Mouse (Mus musculus): Measurements from ENCODE around the gene Pde8b.
A peak's percentile ranks its signal among the peaks of the same experiment; 100 is the strongest.

Gene Pde8b

DNA sequence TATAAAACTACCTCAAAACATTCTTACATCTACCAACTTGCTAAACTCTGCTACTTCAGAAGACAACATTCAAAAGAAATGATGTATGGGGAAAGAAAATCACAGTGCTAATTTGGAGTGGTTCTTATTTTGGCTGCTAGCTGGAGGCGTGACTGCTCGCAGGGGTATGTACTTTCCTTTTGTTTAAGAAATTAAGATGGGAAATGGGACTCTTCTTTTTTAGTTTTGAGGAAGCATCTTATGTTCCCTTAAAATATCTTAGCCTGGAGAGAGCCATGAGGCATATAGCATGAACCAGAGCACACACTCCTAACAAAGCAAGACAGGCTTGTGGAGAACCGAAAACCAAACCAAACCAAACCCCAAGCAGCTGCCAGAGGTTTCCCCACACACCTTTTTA, 167.5 kb downstream of the Pde8b start:
- no peak for DNase-seq (ENCODE audit: low read depth, low spot score)

GRCm38 (mm10) chr13:95081082-95081481, 169.1 kb downstream of the Pde8b start:
- DNase-seq (ENCODE audit: low read depth, low spot score), result peak; percentile 64

DNA sequence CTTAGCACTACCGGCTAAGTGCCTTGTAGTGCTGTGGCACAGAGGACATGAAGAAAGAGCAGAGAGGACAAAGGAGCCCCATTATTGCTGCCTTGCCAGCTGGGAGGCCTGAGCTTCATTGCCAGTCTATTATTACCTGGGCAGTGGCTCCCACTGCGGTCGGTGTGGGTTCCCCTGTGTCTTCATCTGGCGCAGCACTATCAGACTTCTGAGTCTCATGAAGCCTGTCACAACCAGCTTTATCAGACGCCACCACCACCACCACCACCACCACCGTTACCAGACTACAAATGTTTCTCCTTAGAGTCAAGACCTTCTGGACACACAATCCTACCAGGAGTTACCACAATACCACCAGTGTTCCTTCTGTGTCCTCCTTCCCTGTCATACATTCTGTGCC, 171.6 kb downstream of the Pde8b start:
- no peak for DNase-seq (ENCODE audit: low read depth, low spot score)

- DNase-seq (ENCODE audit: low read depth, low spot score), result no peak
Measured at GRCm38 (mm10) chr13:95077688-95078087, 172.4 kb downstream of the Pde8b start.

DNA sequence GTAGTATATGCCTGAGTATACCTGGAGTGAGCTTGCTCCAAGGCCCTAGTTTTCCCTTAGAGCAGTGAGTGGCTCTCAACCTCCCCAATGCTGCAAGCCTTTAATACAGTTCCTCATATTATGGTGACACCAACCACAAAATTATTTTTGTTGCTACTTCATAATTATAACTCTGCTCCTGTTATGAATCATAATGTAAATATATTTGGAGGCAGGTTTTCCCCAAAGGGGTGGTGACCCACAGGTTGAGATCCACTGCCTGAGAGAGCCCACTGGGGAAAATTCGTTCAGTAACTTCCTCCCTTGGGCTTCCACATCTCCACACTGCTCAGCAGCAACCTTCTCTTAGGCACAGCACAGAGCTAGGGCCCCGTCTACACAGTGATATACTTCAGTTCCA, 174.0 kb downstream of the Pde8b start:
- no peak for DNase-seq (ENCODE audit: low read depth, low spot score)

GRCm38 (mm10) chr13:95073445-95074172, 176.5 kb downstream of the Pde8b start:
- no peak for DNase-seq (ENCODE audit: low read depth, low spot score)

DNA sequence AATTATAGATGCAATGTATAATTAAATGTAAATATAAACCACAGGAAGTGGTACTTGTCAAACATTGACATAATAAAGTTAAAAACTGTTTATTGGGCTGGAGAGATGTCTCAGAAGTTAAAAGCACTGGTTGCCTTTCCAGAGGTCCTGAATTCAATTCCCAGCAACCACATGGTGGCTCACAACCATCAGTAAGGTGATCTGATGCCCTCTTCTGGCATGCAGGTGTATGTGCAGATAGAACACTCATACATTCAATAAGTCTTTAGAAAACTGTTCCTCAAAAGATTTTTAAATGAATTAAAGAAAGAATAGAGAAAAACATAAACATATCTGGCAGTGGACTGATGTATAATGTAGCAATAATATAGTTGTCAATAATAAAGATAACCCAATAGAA, 179.9 kb downstream of the Pde8b start:
- no peak for DNase-seq (ENCODE audit: low read depth, low spot score)

DNA sequence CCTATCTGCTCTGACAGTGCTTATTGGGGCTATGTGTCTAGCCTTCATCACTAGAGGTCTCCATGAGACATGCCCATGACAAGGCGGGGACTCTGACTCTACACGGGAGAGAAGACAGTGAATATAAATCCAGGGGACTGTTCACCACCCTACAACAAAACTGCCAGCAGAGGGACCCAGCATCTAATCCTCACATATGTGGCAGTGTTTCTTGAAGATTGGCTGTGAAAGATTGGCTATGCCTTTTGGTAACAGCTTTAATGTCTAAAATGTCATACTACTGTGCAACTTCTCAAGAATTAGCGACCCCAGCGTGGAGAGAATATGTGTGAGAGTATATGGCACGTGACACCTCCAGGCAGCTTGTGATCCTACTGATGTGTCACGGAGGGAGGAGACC, 182.3 kb downstream of the Pde8b start:
- no peak for DNase-seq (ENCODE audit: low read depth, low spot score)

- no peak for DNase-seq (ENCODE audit: low read depth, low spot score)
Measured at GRCm38 (mm10) chr13:95063390-95064017, 186.6 kb downstream of the Pde8b start.

DNA sequence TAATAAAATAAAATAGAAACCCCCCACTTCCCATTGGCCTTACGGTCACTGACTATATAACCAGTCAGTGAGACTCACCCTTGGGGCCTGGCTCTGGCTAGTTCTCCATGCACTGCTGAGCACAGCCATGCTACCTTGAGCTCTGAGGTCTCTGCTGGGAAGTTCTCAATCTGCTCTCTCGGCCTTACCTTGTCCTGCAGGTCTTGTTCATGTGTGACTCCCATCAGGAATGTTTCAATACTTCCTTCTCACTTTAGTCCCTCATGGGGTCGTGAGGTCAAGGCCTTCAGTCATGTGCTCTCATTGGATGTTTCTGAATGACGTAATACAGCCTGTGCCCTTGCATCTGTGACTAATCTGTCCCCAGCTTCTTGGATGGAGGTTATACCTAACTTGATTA, 191.3 kb downstream of the Pde8b start:
- DNase-seq (ENCODE audit: low read depth, low spot score), result no peak

DNA sequence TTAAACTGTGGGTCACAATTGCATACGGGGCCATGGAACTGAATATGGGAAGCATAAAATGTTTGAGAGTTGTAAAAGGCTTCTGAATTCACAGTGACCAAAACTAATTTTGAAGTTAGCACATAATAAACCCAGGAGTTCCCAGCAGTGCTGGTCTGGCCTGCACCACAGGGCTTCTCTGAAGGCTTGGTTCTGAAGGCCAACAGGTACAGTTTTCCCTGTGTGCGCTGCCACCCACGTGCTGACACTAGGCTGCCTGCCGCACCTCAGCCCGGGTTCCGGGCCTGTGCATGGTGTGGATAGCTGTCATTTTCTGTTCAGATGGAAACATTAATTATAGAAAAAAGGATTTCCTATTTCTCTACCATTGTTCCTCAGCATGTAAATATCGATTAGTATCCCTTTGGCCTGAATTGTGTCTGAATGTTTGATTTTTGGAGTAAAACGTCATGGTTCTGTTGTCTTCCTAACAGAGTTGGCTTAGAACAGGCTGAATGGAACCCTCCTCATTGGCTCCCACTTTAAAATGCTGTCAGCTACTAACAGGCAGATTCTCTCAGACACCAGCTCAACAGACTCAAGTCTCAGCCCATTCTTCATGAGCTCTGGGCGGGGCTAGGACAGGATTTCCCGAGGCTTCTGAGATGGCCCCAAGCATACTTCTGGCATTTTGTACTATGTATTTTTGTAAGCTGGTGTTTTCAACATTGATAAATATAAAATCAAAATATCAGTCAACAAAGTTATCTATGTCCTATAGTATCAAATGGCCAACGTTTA, 193.4 kb downstream of the Pde8b start:
- no peak for DNase-seq (ENCODE audit: low read depth, low spot score)

- no peak for DNase-seq (ENCODE audit: low read depth, low spot score)
Measured at GRCm38 (mm10) chr13:95055742-95056388, 194.3 kb downstream of the Pde8b start.

GRCm38 (mm10) chr13:95052421-95052820, 197.7 kb downstream of the Pde8b start:
- DNase-seq (ENCODE audit: low read depth, low spot score), result no peak

GRCm38 (mm10) chr13:95050398-95050797, 199.7 kb downstream of the Pde8b start:
- no peak for DNase-seq (ENCODE audit: low read depth, low spot score)

- DNase-seq (ENCODE audit: low read depth, low spot score), result no peak
Measured at GRCm38 (mm10) chr13:95044108-95044507, 206.0 kb downstream of the Pde8b start.

GRCm38 (mm10) chr13:95040140-95040738, 209.9 kb downstream of the Pde8b start:
- no peak for DNase-seq (ENCODE audit: low read depth, low spot score)

DNA sequence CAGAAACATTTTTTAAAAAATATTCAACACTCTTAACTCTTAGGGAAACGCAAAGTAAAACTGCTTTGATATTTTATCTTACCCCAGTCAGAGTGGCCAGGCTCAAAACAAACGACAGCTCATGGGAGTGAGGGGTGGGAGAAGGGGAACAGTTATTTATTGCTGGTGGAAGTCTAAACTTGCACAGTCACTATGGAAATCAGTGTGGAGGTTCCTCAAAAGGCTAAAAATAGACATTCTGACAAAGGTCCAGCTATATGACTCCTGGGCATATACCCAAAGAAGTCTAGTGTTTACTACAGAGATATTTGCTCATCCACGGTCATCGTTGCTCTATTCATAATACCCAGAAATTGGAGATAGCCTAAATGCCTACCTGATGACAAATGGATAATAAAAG, 211.9 kb downstream of the Pde8b start:
- DNase-seq (ENCODE audit: low read depth, low spot score), result no peak

- DNase-seq (ENCODE audit: low read depth, low spot score), result no peak
Measured at GRCm38 (mm10) chr13:95034715-95035114, 215.4 kb downstream of the Pde8b start.

- no peak for DNase-seq (ENCODE audit: low read depth, low spot score)
Measured at GRCm38 (mm10) chr13:95034094-95034493, 216.0 kb downstream of the Pde8b start.

- DNase-seq (ENCODE audit: low read depth, low spot score), result peak; percentile 8
Measured at GRCm38 (mm10) chr13:95032973-95033372, 217.2 kb downstream of the Pde8b start.

GRCm38 (mm10) chr13:95032127-95032831, 217.9 kb downstream of the Pde8b start:
- no peak for DNase-seq (ENCODE audit: low read depth, low spot score)
